Mouse (Mus musculus) monocyte, adult 59 days (primary cell): ENCODE data around the gene Olfr1382. TPM values are rescaled to one million over a fixed set of nuclear protein-coding genes. Genes with fewer than 3 reads are reported as not detected.

Experiments
- total RNA-seq, 2 experiments: library from RNA; stranded (reverse); gene quantifications; one replicate each; pipeline ENCODE4 v1.2.4; 2023

Gene Olfr1382
- not detected for total RNA-seq

GRCm38 (mm10) chr11:49527947-49528346 lies at the start of gene Olfr1382:
Olfr1382 (plus strand) TSS chr11:49528247.

GRCm38 (mm10) chr11:49488770-49489169 lies 39.3 kb upstream of the Olfr1382 start, which contains the start of gene Olfr1385:
Olfr1385 (plus strand) TSS chr11:49489070.

GRCm38 (mm10) chr11:49519348-49519747 lies 8.7 kb upstream of the Olfr1382 start, which contains the start of gene Olfr1383:
Olfr1383 (plus strand) TSS chr11:49519648.

GRCm38 (mm10) chr11:49543149-49543548 lies 15.1 kb downstream of the Olfr1382 start, which contains the start of gene Olfr1381:
Olfr1381 (plus strand) TSS chr11:49543449.

GRCm38 (mm10) chr11:49556578-49556977 lies 28.5 kb downstream of the Olfr1382 start, which contains the start of gene Olfr1380:
Olfr1380 (plus strand) TSS chr11:49556878.

Other genes with a start within 250 kb of the Olfr1382 start
- gene Olfr1393, start 249.9 kb upstream of the Olfr1382 start, total RNA-seq, result under 1 TPM; 0.18 to 0.31 TPM
- gene Olfr1392, start 243.0 kb upstream of the Olfr1382 start, total RNA-seq, result not detected
- not detected for gene Olfr10, start 223.5 kb upstream of the Olfr1382 start, total RNA-seq
- not detected for gene Olfr1391, start 205.5 kb upstream of the Olfr1382 start, total RNA-seq
- not detected for gene Olfr1390, start 193.1 kb upstream of the Olfr1382 start, total RNA-seq
- not detected for gene Olfr1389, start 105.2 kb upstream of the Olfr1382 start, total RNA-seq
- gene Olfr1388, start 91.6 kb upstream of the Olfr1382 start, total RNA-seq, result under 1 TPM; 0.15 to 0.42 TPM
- gene Olfr1387, start 72.9 kb upstream of the Olfr1382 start, total RNA-seq, result not detected
- not detected for gene Olfr1386, start 63.2 kb upstream of the Olfr1382 start, total RNA-seq
- not detected for gene Olfr1385, start 39.2 kb upstream of the Olfr1382 start, total RNA-seq
- not detected for gene Olfr1384, start 21.5 kb upstream of the Olfr1382 start, total RNA-seq
- gene Olfr1383, start 8.6 kb upstream of the Olfr1382 start, total RNA-seq, result not detected
- gene Olfr1381, start 15.2 kb downstream of the Olfr1382 start, total RNA-seq, result not detected
- not detected for gene Olfr1380, start 28.6 kb downstream of the Olfr1382 start, total RNA-seq
- gene Flt4, start 81.0 kb downstream of the Olfr1382 start, total RNA-seq, result not detected
- gene Scgb3a1, start 135.4 kb downstream of the Olfr1382 start, total RNA-seq, result not detected
- 10 to 100 TPM; 45.7 to 49.1 TPM for gene Cnot6, start 184.5 kb downstream of the Olfr1382 start, total RNA-seq